1 mouse cellular context compared by ENCODE assay signal in the genomic region with DNA sequence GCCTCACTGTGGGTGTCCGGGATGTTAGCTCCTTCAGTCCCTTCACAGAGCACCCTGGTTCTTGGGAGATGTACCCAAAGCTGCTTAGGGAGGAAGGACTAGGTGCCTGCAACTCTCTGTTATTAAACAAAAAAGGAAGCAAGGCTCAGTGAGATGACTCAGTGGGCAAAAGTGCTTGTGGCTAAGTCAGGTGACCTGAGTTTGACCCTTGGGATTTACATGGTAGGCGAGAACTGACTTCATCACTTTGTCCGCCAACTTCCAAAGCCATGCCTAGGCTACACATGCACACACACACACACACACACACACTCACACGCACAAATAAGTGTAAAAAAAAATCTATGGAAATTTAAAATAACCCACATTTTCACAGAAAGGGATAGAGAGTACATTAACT.
TF ChIP-seq lines count a peak whose summit lies in the region.

No protein-coding gene starts in this region.

TF ChIP-seq in CH12.LX, 34 proteins besides CTCF, POLR2A, EP300 and RAD21 (continued from another document):
- TF ChIP-seq SIN3A (IDR thresholded peaks at IDR 0.05; ENCODE audit: low read length) (no peak; the same call in 1 of the 2 replicates), NRF1 (IDR thresholded peaks at IDR 0.05; ENCODE audit: low read depth, low read length) (no peak), MAZ (IDR thresholded peaks at IDR 0.05; ENCODE audit: low read depth, low read length) (no peak), JUND (conservative IDR thresholded peaks at IDR 0.05; ENCODE audit: low read depth, low read length) (peak; percentile 73), MEF2A (IDR thresholded peaks at IDR 0.05; ENCODE audit: borderline replicate concordance, low read depth, low read length) (no peak), USF2 (conservative IDR thresholded peaks at IDR 0.05; ENCODE audit: low read depth, low read length) (peak; percentile 60), SMC3 (IDR thresholded peaks at IDR 0.05; ENCODE audit: low read depth, low read length) (no peak), TCF12 (IDR thresholded peaks at IDR 0.05; ENCODE audit: low read depth, low read length) (no peak), HCFC1 (IDR thresholded peaks at IDR 0.05; ENCODE audit: low read depth, low read length) (no peak), RCOR1 (conservative IDR thresholded peaks at IDR 0.05; ENCODE audit: low read depth, low read length) (no peak), TBP (conservative IDR thresholded peaks at IDR 0.05; ENCODE audit: low read depth, low read length) (no peak), JUN (IDR thresholded peaks at IDR 0.05; ENCODE audit: insufficient read depth, low read depth, low read length) (peak; percentile 61; the same call in 1 of the 2 replicates), ZNF384 (IDR thresholded peaks at IDR 0.05; ENCODE audit: low read depth, low read length) (no peak), ZMIZ1 (IDR thresholded peaks at IDR 0.05; ENCODE audit: low read depth, low read length) (no peak), KAT2A (IDR thresholded peaks at IDR 0.05; ENCODE audit: insufficient replicate concordance, low read length) (no peak), CHD1 (IDR thresholded peaks at IDR 0.05; ENCODE audit: low read depth, low read length) (no peak), PAX5 (IDR thresholded peaks at IDR 0.05; ENCODE audit: low read length) (no peak), CHD2 (IDR thresholded peaks at IDR 0.05; ENCODE audit: low read length) (no peak), ZC3H11A (IDR thresholded peaks at IDR 0.05; ENCODE audit: low read depth, low read length) (no peak), POLR2AphosphoS2 (IDR thresholded peaks at IDR 0.05; ENCODE audit: low read depth, low read length) (no peak), USF1 (IDR thresholded peaks at IDR 0.05; ENCODE audit: low read depth, low read length) (peak; percentile 65), MAX (IDR thresholded peaks at IDR 0.05; ENCODE audit: low read length) (no peak), UBTF (IDR thresholded peaks at IDR 0.05; ENCODE audit: low read depth, low read length) (no peak), MXI1 (IDR thresholded peaks at IDR 0.05; ENCODE audit: low read depth, low read length) (no peak), NELFE (IDR thresholded peaks at IDR 0.05; ENCODE audit: low read depth, low read length) (no peak), MAFK (IDR thresholded peaks at IDR 0.05; ENCODE audit: insufficient replicate concordance, low read length) (no peak), ELF1 (IDR thresholded peaks at IDR 0.05; ENCODE audit: low read depth, low read length) (no peak), E2F4 (IDR thresholded peaks at IDR 0.05; ENCODE audit: insufficient replicate concordance, low read depth, low read length) (no peak), MYC (IDR thresholded peaks at IDR 0.05; ENCODE audit: low read depth, low read length) (no peak)
